Mouse (Mus musculus) urinary bladder, postnatal 25 days (tissue): Measurements from ENCODE around the gene Sema4b.

Experiments used
- DNase-seq: peaks from one replicate; pipeline ENCODE4 v3.0.0; 2022; ENCODE audit warnings: low spot score

Sema4b gene

DNA sequence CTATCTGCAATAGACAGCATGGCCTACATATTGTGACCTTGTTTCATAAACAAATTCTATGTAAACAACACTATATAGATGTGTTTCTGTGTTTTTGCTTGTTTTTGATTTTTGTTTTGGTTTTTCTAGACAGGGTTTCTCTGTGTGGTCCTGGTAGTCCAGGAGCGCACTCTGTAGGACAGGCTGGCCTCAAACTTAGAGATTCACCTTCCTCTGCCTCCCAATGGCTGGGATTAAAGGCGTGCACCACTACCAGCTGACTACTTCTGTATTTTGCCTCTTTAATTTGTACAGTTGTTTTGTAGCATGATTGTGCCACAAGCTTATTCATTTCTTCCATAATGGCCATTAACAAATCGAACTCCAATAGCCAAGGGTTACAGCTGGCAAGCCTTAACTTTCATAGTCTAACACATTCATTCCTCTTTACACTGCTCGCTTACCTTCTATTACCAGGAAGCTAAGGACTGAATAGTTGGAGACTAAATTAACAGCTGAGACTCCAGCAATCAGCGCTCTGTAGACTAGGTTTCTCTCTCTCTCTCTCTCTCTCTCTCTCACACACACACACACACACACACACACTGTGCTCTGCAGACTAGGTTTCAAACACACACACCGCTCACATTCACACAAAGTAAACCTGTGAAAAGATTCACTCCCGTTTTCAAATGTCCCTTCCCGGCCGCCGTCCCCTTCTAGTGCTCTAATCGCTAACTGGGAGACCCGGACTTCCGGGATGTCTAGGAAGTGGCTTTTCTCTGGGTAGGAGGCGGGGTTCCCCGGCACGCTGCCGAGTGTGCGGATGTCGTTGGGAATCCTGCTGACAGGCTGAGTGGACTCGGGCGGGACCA, 82.5 kb downstream of the Sema4b start, which contains the start of gene Vps33b:
Gene Vps33b, plus strand, starts transcription at position 753 of the 854 bp plus-strand sequence.
- peak; percentile 96 for DNase-seq

DNA sequence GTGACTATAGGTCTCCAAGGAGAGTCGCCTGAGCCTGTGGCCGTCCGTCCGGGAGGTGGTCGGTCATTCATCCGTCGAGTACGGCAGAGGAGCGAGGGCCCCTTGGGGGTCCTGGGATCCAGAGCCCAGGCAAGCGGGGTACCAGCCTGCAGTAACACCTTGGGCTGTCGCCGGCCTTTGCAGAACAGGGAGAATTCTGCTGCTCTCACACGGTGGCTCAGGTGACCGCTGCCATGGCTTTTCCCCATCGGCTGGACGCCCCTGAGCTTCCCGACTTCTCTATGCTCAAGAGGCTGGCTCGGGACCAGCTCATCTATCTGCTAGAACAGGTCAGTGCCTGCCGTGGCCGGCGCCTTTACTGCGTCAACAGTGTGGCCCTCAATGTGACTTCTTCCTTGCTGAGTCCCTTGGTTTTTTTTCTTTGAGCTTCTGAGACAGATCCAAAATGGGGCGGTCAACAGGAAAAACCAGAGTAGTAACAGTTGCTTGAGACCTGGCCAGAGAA, 83.2 kb downstream of the Sema4b start:
- no peak for DNase-seq

DNA sequence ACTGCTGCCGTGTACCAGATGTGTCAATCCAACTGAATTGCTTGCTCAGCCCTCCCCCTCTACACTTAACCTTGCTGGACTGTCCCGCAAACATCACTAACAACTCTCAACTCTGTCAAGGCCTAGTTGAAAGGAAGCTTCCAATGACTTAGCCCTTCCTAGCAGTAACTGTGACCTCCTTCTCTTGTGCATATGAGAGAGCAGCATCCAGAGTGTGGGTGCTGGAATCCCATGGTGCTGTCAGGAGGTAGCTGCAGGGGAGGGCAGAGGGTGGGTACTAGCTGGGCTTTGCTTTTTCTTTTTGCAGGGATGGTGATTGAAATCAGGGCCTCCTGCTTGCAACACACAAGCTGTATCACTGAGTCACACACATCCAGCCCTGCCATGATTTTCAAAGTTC, 86.8 kb downstream of the Sema4b start:
- no peak for DNase-seq
